Mouse (Mus musculus) CH12.LX (cell line): ENCODE measurements around the gene Hsdl1.

Experiments
- CTCF ChIP-seq, 2 experiments: IDR thresholded peaks in 1 of 2; conservative IDR thresholded peaks in 1 of 2; 2 replicates each; pipeline ENCODE4 v1.5.1; 2011 to 2012; ENCODE audit warnings: low read depth in 2 of 2, low read length in 2 of 2, improper control_type of control experiment in 1 of 2, inconsistent platforms in 1 of 2, mild to moderate bottlenecking in 1 of 2, moderate library complexity in 1 of 2
- EP300 ChIP-seq: IDR thresholded peaks from 2 replicates; pipeline ENCODE4 v1.6.1; 2011; ENCODE audit warnings: low read length, improper control_type of control experiment
- MAFK ChIP-seq: IDR thresholded peaks from 2 replicates; pipeline ENCODE4 v1.6.1; 2011; ENCODE audit warnings: low read length, improper control_type of control experiment; ENCODE audit not compliant: insufficient replicate concordance
- MEF2A ChIP-seq: IDR thresholded peaks from 2 replicates; pipeline ENCODE4 v1.6.1; 2014; ENCODE audit warnings: low read depth, mild to moderate bottlenecking, inconsistent platforms, low read length, improper control_type of control experiment, borderline replicate concordance
- MXI1 ChIP-seq: IDR thresholded peaks from 2 replicates; pipeline ENCODE4 v1.6.1; 2011; ENCODE audit warnings: mild to moderate bottlenecking, low read depth, low read length, improper control_type of control experiment
- MYC ChIP-seq: IDR thresholded peaks from 2 replicates; pipeline ENCODE4 v1.6.1; 2011; ENCODE audit warnings: low read depth, mild to moderate bottlenecking, improper control_type of control experiment, low read length
- NRF1 ChIP-seq: IDR thresholded peaks from 2 replicates; pipeline ENCODE4 v1.6.1; 2014; ENCODE audit warnings: low read depth, mild to moderate bottlenecking, inconsistent platforms, low read length, improper control_type of control experiment, moderate library complexity
- POLR2A ChIP-seq: IDR thresholded peaks from 2 replicates; pipeline ENCODE4 v1.6.1; 2011; ENCODE audit warnings: low read depth, mild to moderate bottlenecking, improper control_type of control experiment, low read length
- RAD21 ChIP-seq: IDR thresholded peaks from 2 replicates; pipeline ENCODE4 v1.6.1; 2011; ENCODE audit warnings: low read depth, mild to moderate bottlenecking, low read length, improper control_type of control experiment, moderate library complexity
- UBTF ChIP-seq: IDR thresholded peaks from 2 replicates; pipeline ENCODE4 v1.6.1; 2012; ENCODE audit warnings: low read depth, mild to moderate bottlenecking, inconsistent platforms, low read length, improper control_type of control experiment, moderate library complexity
- ZC3H11A ChIP-seq: IDR thresholded peaks from 2 replicates; pipeline ENCODE4 v1.6.1; 2012; ENCODE audit warnings: low read depth, mild to moderate bottlenecking, inconsistent platforms, low read length, improper control_type of control experiment
- ZNF384 ChIP-seq: IDR thresholded peaks from 2 replicates; pipeline ENCODE4 v1.6.1; 2012; ENCODE audit warnings: low read depth, low read length, improper control_type of control experiment, inconsistent platforms

- TF ChIP-seq CTCF (conservative IDR thresholded peaks at IDR 0.05 in 1 of 2, IDR thresholded peaks at IDR 0.05 in 1 of 2; ENCODE audit: low read depth in 2 of 2, low read length in 2 of 2) (no peak), ZNF384 (no peak), MYC (no peak), MAFK (no peak), RAD21 (no peak), ZC3H11A (no peak), EP300 (no peak), UBTF (no peak), NRF1 (no peak), MXI1 (no peak), POLR2A (no peak), MEF2A (no peak)
Observed at GRCm38 (mm10) chr8:119590348-119590747, 15.4 kb upstream of the Hsdl1 start.
